Mouse (Mus musculus) left cerebral cortex, postnatal 36 days (tissue): ENCODE measurements around the gene Samd4b. TPM values are rescaled to one million over a fixed set of nuclear protein-coding genes. Genes with fewer than 3 reads are reported as not detected.
A peak's percentile ranks its signal among the peaks of the same experiment; 100 is the strongest.

Experiments used
- DNase-seq, 2 experiments: peaks; one replicate each; pipeline ENCODE4 v3.0.0; 2021 to 2022; ENCODE audit warnings: low spot score in 2 of 2, mixed read lengths in 1 of 2
- intact Hi-C: fragments of 180-260 bp; cut with DNase I; formaldehyde crosslinking; loops from one replicate; pipeline ENCODE4 v1.15.1; 2025
- total RNA-seq, 2 experiments: library from RNA; stranded (reverse); gene quantifications; 2 replicates each; pipeline ENCODE4 v1.2.3; 2021

The Samd4b gene
- total RNA-seq, 2 experiments from 2014 or later, result 68.7 to 68.8 TPM

DNA sequence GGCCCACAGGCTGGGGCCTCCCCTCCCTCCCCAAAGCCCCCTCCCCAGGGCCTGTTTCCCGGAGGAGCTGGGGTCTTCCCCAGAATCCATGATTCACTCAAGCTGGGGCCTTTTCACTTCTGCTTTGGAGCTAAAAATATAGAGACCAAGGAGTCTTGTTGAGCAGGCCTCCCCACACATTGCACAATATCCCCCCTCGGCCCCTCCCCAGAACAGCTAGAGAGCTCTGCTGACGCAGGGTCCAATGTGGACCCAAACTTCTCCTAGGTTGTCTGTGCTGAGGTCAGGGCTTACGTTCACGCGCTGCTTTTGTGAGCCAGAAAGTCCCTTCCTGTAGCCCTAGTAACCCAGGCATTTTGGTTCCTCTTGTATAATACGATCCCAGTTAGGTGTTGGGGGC lies 211.9 kb downstream of the Samd4b start:
- DNase-seq, result no peak
- intact Hi-C loops, result loop anchor here (1.0 kb wide), 1 partner anchor 13 kb away; no protein-coding TSS in a partner anchor

- intact Hi-C loops, result no loop called here
- no peak for DNase-seq
These were observed 212.7 kb downstream of the Samd4b start for GRCm38 (mm10) chr7:28385196-28385595.

DNA sequence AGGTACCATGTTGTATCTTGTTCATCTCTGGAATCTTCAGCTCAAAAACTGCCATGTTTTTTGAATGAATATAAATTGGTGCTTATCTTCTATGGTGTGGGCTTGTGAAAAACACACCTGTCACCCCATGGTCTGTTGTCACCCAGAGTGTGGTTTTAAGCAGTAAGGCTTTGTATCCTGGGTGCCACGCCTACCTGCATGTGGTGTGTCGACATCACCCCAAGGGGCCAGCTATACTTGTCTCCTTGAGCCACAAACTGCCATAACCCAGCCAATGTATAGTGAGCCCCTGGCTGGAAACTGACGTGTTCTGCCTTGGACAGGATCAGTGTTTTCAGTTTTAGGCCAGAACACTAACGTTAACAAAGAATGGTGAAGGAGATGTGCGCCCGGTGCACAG lies 213.8 kb downstream of the Samd4b start:
- no peak for DNase-seq
- intact Hi-C loops, result no loop called here

DNA sequence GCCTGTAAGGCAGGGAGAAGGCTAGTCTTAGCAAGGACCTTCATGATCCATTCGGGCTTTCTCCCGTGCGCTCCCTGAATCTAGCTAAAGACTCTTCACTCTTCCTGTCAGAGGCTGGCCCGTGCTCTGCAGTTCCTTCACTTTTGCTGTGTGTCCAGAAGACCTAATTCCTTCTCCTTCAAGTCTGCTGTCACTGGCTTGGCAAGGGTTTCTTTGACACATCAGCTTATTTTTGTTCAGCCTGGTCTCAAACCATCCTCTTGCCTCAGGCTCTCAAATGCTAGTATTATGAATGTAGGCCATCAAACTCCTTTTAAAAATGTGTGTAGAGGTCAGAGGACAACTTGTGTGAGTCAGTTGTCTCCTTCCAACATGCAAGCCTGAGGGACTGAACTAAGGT lies 214.3 kb downstream of the Samd4b start:
- intact Hi-C loops, result no loop called here
- no peak for DNase-seq

DNA sequence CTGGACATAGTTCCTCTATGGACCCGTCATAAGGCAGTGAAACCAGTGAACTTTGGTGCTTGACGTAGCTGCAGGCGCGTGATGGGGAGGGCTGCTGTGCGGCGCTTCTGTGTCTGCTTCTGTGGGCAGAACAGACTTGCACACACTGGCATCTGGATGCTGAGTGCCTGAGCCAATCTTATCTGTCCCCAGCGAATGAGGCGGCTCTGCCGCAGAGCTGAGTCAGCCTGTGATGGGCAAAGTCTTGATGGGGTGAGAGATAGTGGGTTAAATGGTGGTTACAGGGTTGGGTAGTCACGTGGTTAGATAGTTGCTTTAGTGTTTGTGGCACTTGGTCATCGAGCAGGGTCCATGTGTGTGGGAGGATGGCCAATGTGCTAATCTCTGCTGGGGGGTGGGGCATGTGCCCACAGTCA lies 215.0 kb downstream of the Samd4b start:
- intact Hi-C loops, result no loop called here

DNA sequence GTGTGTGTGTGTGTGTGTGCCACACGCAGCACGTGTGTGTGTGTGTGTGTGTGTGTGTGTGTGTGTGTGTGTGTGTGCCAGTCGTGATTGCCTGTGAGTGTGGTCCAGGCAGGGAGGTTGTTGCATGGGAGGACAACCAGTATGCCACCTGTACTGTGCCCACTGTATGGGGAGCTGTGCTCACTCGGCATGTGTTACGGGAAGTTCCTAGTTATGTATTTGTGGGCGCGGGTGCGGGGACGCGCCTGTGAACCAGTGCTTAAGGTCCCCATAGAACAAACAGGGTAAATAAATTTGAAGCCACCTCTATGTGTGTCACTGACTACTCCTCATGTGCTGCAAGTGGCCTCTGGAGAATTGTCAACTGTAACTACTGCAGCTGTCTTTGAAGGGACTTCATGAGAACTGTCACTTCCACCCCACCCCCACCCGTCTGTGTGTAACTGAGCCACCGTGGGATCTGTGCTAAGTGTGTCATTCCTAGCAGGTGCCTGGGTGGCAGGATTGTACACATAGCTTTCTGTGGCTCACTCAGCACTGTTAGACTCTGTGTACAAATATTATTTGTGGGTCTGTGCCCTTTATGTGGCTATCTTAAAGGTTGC lies 215.5 kb downstream of the Samd4b start:
- DNase-seq, result no peak
- intact Hi-C loops, result no loop called here

More for the DNA sequence above, 215.0 kb downstream of the Samd4b start:
- peak; percentile 68 to 72 for DNase-seq

DNA sequence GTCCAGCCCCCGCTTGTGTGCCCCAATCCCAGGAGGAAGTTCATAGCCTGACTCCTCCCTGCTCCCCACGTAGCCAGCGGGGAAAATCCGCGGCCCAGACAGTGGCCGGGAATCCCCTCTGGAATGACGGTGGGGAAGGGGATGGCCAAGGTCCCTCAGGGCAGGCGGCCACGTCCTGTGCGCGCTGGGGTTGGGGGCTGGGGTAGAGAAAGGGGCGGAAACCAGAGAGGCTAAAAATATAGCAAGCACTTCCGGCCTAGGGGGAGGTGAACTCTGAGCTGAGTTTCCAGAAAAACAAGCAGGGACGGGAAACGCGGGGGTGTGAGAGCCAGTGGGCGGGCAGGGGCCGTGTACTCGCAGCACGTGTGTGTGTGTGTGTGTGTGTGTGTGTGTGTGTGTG lies 216.0 kb downstream of the Samd4b start:
- peak; percentile 39 to 40 for DNase-seq

DNA sequence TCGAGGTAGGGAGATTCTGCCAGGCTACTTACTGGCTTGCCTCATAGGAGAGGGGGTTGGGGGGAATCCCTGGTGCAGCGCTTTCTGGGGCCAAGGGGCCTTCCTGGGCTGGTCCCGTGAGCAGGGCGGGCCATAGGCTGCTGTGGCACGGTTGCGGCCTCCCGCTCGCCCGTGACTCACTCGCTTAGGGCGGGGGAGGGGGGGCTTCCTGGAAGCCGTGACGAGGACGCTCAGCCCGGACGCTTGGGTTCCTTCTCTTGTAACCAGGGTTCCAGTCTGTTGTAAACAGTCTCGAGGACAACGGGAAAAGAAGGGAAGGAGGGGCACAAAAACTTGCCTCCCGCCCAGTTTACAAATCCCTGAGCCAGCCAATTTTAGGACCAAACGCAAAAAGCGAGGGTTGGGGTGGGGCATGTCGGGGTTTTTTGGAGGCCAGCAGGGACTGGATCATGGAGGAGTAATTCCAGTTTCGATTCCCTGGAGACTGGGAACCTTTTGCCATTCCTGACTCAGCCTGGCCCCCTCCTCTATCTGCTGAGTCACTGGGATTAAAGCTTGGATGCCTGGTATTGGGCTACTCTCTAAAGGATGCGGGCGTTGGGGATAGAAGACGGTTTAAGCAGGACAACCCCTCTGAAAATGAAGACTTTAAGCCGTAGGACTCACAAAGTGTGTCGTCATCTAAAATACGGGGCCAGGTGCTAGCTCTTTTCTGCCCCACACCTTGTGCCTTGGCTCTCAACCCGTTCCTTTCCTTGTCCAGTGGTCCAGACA lies 216.7 kb downstream of the Samd4b start:
- DNase-seq, result no peak
- intact Hi-C loops, result no loop called here

More for the DNA sequence above, 216.0 kb downstream of the Samd4b start:
- intact Hi-C loops, result no loop called here

DNA sequence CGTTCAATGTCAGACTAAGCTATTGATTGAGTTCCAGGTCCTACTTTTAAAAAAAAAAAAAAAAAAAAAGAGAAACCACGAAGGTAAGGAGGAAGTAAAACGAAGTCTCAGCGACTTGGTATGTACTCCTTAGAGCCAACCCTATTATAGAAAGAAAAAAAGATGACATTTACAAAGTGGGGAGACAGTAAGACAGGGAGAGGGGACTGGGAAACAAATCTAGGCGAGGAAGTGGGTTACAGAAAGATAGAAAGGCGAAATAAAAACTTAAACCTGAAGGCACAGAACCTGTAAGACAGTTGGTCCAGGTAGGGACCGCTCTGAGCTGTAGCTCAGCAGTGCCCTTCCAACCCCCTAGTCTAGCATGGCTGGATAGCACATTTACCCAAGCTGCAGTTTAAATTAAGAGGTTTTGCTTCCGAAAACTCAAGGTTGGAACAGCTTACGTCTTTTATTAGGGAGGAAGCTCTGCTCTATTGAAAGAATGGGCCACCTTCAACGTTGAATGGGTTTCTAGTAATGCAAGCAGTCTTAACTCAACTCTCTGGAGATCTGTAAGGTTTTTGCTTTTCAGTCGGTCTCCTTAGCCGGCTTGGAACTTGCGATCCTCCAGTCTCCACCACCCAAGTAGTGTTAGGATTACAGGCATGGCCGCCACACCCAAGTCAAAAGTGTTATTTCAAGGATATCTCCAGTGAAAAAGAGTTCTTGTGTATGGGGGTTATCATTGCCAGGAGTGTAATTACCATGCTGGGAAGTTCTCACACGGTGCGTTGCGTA lies 217.5 kb downstream of the Samd4b start, which contains the start of gene Zfp36:
TSS of gene Zfp36 (minus strand) at position 17 of the 780 bp plus-strand sequence.
- intact Hi-C loops, result no loop called here
- DNase-seq, result no peak

- intact Hi-C loops, result no loop called here
These were observed 218.9 kb downstream of the Samd4b start for GRCm38 (mm10) chr7:28378769-28379651.

DNA sequence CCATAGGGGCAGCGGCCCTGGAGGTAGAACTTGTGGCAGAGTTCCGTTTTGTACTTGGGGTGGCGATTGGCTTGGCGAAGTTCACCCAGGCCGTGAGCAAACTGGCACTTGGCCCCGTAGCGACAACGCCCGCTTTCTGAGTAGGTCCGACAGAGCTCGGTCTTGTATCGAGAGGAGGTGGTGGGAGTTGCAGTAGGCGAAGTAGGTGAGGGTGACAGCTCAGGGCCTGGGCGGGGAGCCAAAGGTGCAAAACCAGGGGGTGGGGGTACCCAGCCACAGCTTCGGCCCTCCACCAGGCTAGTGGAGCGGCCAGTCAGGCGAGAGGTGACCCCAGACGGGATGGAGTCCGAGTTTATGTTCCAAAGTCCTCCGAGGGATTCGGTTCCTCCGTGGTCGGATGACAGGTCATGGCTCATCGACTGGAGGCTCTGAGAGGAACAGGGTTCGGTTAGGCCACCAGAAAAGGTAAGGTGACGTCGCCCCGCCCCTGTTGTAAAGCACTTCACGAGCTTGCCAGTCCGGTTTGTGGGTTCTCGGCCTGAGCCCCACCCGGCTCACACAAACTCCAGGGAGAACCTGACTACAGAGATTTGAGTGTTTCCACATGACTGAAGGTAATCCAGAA lies 219.8 kb downstream of the Samd4b start:
- intact Hi-C loops, result no loop called here

More at GRCm38 (mm10) chr7:28378769-28379651, 218.9 kb downstream of the Samd4b start:
- peak; percentile 78 to 79 for DNase-seq

GRCm38 (mm10) chr7:28377190-28378065 lies 220.5 kb downstream of the Samd4b start:
- intact Hi-C loops, result no loop called here
- DNase-seq, result no peak

More for the DNA sequence above, 219.8 kb downstream of the Samd4b start:
- no peak for DNase-seq

DNA sequence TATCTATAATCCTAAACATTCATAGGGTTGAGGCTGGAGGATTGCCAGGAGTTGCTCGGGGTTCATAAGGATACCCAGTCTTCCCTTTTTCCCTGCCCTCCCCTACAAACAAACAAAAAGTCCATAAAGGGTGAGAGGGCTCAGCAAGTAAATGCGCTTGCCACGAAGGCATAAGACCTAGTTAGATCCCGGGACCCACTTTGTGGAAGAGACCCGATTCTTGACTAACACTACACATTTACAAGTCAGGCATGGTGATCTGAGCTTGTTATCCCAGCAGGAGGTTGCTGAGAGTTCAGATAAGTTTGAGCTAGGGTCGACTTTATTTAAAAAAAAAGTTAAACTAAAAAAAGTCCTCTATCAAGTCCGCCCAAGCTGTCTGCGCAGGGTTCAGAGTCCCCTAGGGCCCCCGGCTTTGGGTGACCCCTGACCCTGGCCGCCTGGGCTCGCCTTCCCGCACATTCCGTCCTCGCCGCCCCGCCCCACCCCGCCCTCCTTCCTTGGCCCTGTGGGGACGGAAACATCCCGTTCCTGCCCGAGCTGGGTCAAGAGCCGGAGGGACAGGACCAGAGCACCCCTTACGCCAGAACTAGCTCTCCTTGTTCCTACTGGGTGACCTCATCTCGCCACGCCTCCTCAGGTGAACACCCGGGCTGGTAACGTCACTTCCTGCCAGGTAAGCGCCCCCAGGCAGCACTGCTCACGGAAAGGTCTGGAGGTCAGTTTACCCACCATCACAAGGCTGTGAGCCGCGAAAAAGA lies 221.8 kb downstream of the Samd4b start:
- DNase-seq, result no peak
- intact Hi-C loops, result no loop called here

DNA sequence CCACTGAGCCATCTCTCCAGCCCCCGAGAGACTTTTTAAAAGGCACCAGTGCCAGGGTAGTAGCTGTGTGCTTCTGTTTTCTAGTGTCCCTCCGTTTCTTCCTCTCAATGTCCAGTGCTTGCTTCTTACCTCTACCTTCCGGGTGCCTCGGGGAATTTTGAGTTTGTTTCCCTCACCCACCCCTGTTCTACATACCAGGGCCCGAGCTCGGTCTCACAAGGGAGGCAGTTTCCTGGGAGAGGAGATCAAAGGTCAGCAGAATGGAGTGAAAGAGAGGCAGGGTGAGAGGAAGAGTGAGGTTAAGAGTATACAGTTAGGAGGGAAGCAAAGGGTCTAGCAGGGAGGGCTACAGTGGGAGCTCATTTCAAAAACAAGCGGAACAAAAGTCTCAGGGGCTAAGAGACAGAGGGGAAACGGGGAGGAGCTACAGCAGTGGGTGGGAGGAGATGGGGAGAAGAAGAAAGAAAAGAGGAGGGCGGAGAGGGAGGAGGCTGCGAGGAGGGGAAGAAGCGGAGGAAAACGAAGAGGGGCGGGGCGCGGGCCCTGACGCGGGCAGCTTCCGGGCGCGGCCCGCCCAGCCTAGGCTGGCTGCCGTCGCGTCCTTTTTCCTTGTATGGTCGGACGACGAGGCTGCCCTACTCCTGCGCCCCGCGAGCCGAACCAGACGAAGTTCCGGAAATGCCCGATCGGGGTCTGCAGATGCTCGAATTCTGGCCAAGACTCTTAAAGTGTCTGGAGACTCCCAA lies 222.6 kb downstream of the Samd4b start:
- intact Hi-C loops, result no loop called here
- peak; percentile 71 to 73 for DNase-seq

DNA sequence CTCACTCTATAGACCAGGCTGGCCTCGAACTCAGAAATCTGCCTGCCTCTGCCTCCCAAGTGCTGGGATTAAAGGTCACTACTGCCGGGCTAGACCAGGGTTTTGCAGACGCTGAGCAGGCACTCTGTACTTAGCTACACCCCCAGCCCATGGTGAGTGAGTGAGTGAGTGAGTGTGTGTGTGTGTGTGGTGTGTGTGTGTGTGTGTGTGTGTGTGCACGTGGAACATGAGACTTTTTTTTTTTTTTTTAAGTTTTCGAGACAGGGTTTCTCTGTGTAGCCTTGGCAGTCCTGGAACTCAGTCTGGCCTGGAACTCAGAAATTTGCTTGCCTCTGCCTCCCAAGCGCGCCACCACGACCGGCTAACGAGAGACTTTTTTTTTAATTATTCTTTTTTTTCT lies 223.3 kb downstream of the Samd4b start:
- DNase-seq, result no peak
- intact Hi-C loops, result no loop called here

DNA sequence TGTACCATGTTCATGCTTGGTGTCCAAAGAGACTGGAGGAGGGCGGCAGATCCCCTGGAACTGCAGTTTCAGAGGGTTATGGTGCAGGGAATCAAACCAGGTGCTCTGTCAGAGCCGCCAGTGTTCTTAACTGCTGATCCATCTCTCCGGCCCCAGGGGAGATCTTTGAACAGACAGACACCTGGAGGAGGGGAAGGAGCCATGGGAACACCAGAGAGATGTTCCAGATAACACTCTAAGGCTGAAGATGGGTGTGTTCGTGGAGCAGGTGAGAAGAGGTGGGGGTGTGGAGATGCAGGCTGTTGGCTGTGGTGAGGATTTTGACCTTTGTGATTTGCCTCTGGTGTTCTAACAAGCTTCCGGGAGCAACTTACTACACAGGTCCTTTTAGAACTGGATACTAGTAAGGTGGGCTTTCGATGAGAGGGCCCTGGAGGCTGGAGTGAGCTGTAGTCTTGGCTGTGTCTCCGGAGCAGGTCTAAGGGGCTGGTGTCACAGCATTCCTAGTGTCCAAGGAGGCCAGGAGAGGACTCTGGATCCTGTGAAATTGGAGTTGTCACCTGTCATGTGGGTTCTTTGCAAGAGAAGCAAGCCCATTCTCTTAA lies 224.0 kb downstream of the Samd4b start:
- intact Hi-C loops, result loop anchor here (1.0 kb wide), 1 partner anchor 12 kb away; no protein-coding TSS in a partner anchor
- DNase-seq, result no peak
